Mouse (Mus musculus): Measurements from ENCODE around the gene Mtus2. TPM values are rescaled to one million over a fixed set of nuclear protein-coding genes. Genes with fewer than 3 reads are reported as not detected.

Mtus2 gene
- polyA plus RNA-seq, 1 experiment from 2014 or later: 53.9 TPM

GRCm38 (mm10) chr5:148015383-148015782, 58.3 kb downstream of the Mtus2 start:
- Histone ChIP-seq H3K27ac (ENCODE audit: low read depth, low read length) (no peak overlapping the region), H3K4me2 (ENCODE audit: low read depth, low read length) (no peak overlapping the region)

GRCm38 (mm10) chr5:148017371-148017770, 60.3 kb downstream of the Mtus2 start:
- WGBS: 56% methylated on average over 11 of the region's 11 CpGs
- no peak overlapping the region for H3K4me3 ChIP-seq (ENCODE audit: low read depth, low read length)
- H3K36me3 ChIP-seq (ENCODE audit: control insufficient read depth, insufficient read depth, low read length): no peaks in the 10 kb centered on the region
- H3K27me3 ChIP-seq (ENCODE audit: control insufficient read depth, insufficient read depth, low read length): no peaks in the 10 kb centered on the region
- no peaks in the 10 kb centered on the region for H3K9me3 ChIP-seq (ENCODE audit: control insufficient read depth, low read length)
- H3K27ac ChIP-seq (ENCODE audit: low read depth, low read length): no peak overlapping the region
- ATAC-seq (ENCODE audit: low read depth): no peak
- no peaks in the 10 kb centered on the region for H3K4me1 ChIP-seq (ENCODE audit: control insufficient read depth, insufficient read depth, low read length)
- H3K9ac ChIP-seq (replicated peaks; ENCODE audit: low read depth, low read length): no peak overlapping the region
- H3K4me2 ChIP-seq (ENCODE audit: low read depth, low read length): no peak overlapping the region

More at GRCm38 (mm10) chr5:148015383-148015782, 58.3 kb downstream of the Mtus2 start:
- Histone ChIP-seq H3K36me3 (ENCODE audit: control insufficient read depth, insufficient read depth, low read length) (no peaks in the 10 kb centered on the region), H3K4me1 (ENCODE audit: control insufficient read depth, insufficient read depth, low read length) (no peaks in the 10 kb centered on the region), H3K9me3 (ENCODE audit: control insufficient read depth, low read length) (no peaks in the 10 kb centered on the region), H3K27me3 (ENCODE audit: control insufficient read depth, insufficient read depth, low read length) (no peaks in the 10 kb centered on the region), H3K4me3 (ENCODE audit: low read depth, low read length) (no peak overlapping the region), H3K9ac (replicated peaks; ENCODE audit: low read depth, low read length) (no peak overlapping the region)
- 81% methylated on average over 8 of the region's 8 CpGs for WGBS
- ATAC-seq (ENCODE audit: low read depth): no peak

GRCm38 (mm10) chr5:148022784-148023183, 65.7 kb downstream of the Mtus2 start:
- 50% methylated on average over 4 of the region's 4 CpGs for WGBS
- H3K9ac ChIP-seq (replicated peaks; ENCODE audit: low read depth, low read length): no peak overlapping the region
- H3K36me3 ChIP-seq (ENCODE audit: control insufficient read depth, insufficient read depth, low read length): no peaks in the 10 kb centered on the region
- no peaks in the 10 kb centered on the region for H3K4me1 ChIP-seq (ENCODE audit: control insufficient read depth, insufficient read depth, low read length)
- no peaks in the 10 kb centered on the region for H3K9me3 ChIP-seq (ENCODE audit: control insufficient read depth, low read length)
- H3K4me3 ChIP-seq (ENCODE audit: low read depth, low read length): no peak overlapping the region
- 0 out of 2 replicates have a peak overlapping the region, but pooled peaks have one; percentile 71 for H3K27ac ChIP-seq (ENCODE audit: low read depth, low read length)
- H3K4me2 ChIP-seq (ENCODE audit: low read depth, low read length): no peak overlapping the region
- H3K27me3 ChIP-seq (ENCODE audit: control insufficient read depth, insufficient read depth, low read length): no peaks in the 10 kb centered on the region
- ATAC-seq (ENCODE audit: low read depth): peak; percentile 32; the same call in 1 of the 2 replicates

GRCm38 (mm10) chr5:148026401-148027349, 69.6 kb downstream of the Mtus2 start:
- Histone ChIP-seq H3K27ac (ENCODE audit: low read depth, low read length) (peak overlapping the region; percentile 2; the same call in 1 of the 2 replicates), H3K4me3 (ENCODE audit: low read depth, low read length) (no peak overlapping the region), H3K4me1 (ENCODE audit: control insufficient read depth, insufficient read depth, low read length) (no peaks in the 10 kb centered on the region), H3K4me2 (ENCODE audit: low read depth, low read length) (peak overlapping the region; percentile 17; the same call in 1 of the 2 replicates), H3K9ac (replicated peaks; ENCODE audit: low read depth, low read length) (no peak overlapping the region), H3K9me3 (ENCODE audit: control insufficient read depth, low read length) (no peaks in the 10 kb centered on the region), H3K27me3 (ENCODE audit: control insufficient read depth, insufficient read depth, low read length) (no peaks in the 10 kb centered on the region), H3K36me3 (ENCODE audit: control insufficient read depth, insufficient read depth, low read length) (no peaks in the 10 kb centered on the region)
- peak; percentile 73 for ATAC-seq (ENCODE audit: low read depth)
- 25% methylated on average over 26 of the region's 26 CpGs for WGBS

- Histone ChIP-seq H3K4me3 (ENCODE audit: low read depth, low read length) (no peak overlapping the region), H3K4me2 (ENCODE audit: low read depth, low read length) (no peak overlapping the region), H3K4me1 (ENCODE audit: control insufficient read depth, insufficient read depth, low read length) (no peaks in the 10 kb centered on the region), H3K9ac (replicated peaks; ENCODE audit: low read depth, low read length) (no peak overlapping the region), H3K27me3 (ENCODE audit: control insufficient read depth, insufficient read depth, low read length) (no peaks in the 10 kb centered on the region), H3K9me3 (ENCODE audit: control insufficient read depth, low read length) (no peaks in the 10 kb centered on the region), H3K27ac (ENCODE audit: low read depth, low read length) (no peak overlapping the region), H3K36me3 (ENCODE audit: control insufficient read depth, insufficient read depth, low read length) (no peaks in the 10 kb centered on the region)
- ATAC-seq (ENCODE audit: low read depth): no peak
- 49% methylated on average over 13 of the region's 13 CpGs for WGBS
Measured at GRCm38 (mm10) chr5:148027985-148028384, 70.9 kb downstream of the Mtus2 start.

- WGBS: 92% methylated on average over 7 of the region's 7 CpGs
- Histone ChIP-seq H3K4me1 (ENCODE audit: control insufficient read depth, insufficient read depth, low read length) (no peaks in the 10 kb centered on the region), H3K4me2 (ENCODE audit: low read depth, low read length) (no peak overlapping the region), H3K27me3 (ENCODE audit: control insufficient read depth, insufficient read depth, low read length) (no peaks in the 10 kb centered on the region), H3K4me3 (ENCODE audit: low read depth, low read length) (no peak overlapping the region), H3K9me3 (ENCODE audit: control insufficient read depth, low read length) (no peaks in the 10 kb centered on the region), H3K27ac (ENCODE audit: low read depth, low read length) (no peak overlapping the region), H3K36me3 (ENCODE audit: control insufficient read depth, insufficient read depth, low read length) (no peaks in the 10 kb centered on the region), H3K9ac (replicated peaks; ENCODE audit: low read depth, low read length) (no peak overlapping the region)
- no peak for ATAC-seq (ENCODE audit: low read depth)
Measured at GRCm38 (mm10) chr5:148041661-148042060, 84.5 kb downstream of the Mtus2 start.

- H3K9me3 ChIP-seq (ENCODE audit: control insufficient read depth, low read length): no peaks in the 10 kb centered on the region
- no peaks in the 10 kb centered on the region for H3K36me3 ChIP-seq (ENCODE audit: control insufficient read depth, insufficient read depth, low read length)
- no peak overlapping the region for H3K4me3 ChIP-seq (ENCODE audit: low read depth, low read length)
- no peak for ATAC-seq (ENCODE audit: low read depth)
- no peak overlapping the region for H3K9ac ChIP-seq (replicated peaks; ENCODE audit: low read depth, low read length)
- H3K27ac ChIP-seq (ENCODE audit: low read depth, low read length): no peak overlapping the region
- 84% methylated on average over 11 of the region's 11 CpGs for WGBS
- no peaks in the 10 kb centered on the region for H3K4me1 ChIP-seq (ENCODE audit: control insufficient read depth, insufficient read depth, low read length)
- H3K27me3 ChIP-seq (ENCODE audit: control insufficient read depth, insufficient read depth, low read length): no peaks in the 10 kb centered on the region
- no peak overlapping the region for H3K4me2 ChIP-seq (ENCODE audit: low read depth, low read length)
Measured at GRCm38 (mm10) chr5:148048200-148048599, 91.1 kb downstream of the Mtus2 start.

GRCm38 (mm10) chr5:148049304-148049703, 92.2 kb downstream of the Mtus2 start:
- no peak for ATAC-seq (ENCODE audit: low read depth)

GRCm38 (mm10) chr5:148052846-148053608, 95.9 kb downstream of the Mtus2 start:
- ATAC-seq (ENCODE audit: low read depth): no peak
- H3K4me3 ChIP-seq (ENCODE audit: low read depth, low read length): no peak overlapping the region
- H3K27ac ChIP-seq (ENCODE audit: low read depth, low read length): no peak overlapping the region
- H3K9me3 ChIP-seq (ENCODE audit: control insufficient read depth, low read length): no peaks in the 10 kb centered on the region
- no peak overlapping the region for H3K4me2 ChIP-seq (ENCODE audit: low read depth, low read length)
- H3K9ac ChIP-seq (replicated peaks; ENCODE audit: low read depth, low read length): no peak overlapping the region
- 71% methylated on average over 13 of the region's 13 CpGs for WGBS
- no peaks in the 10 kb centered on the region for H3K27me3 ChIP-seq (ENCODE audit: control insufficient read depth, insufficient read depth, low read length)
- H3K4me1 ChIP-seq (ENCODE audit: control insufficient read depth, insufficient read depth, low read length): no peaks in the 10 kb centered on the region
- H3K36me3 ChIP-seq (ENCODE audit: control insufficient read depth, insufficient read depth, low read length): no peaks in the 10 kb centered on the region

More at GRCm38 (mm10) chr5:148049304-148049703, 92.2 kb downstream of the Mtus2 start:
- no peak overlapping the region for H3K9ac ChIP-seq (replicated peaks; ENCODE audit: low read depth, low read length)
- no peaks in the 10 kb centered on the region for H3K36me3 ChIP-seq (ENCODE audit: control insufficient read depth, insufficient read depth, low read length)
- no peaks in the 10 kb centered on the region for H3K9me3 ChIP-seq (ENCODE audit: control insufficient read depth, low read length)
- WGBS: 97% methylated on average over 2 of the region's 2 CpGs
- H3K27me3 ChIP-seq (ENCODE audit: control insufficient read depth, insufficient read depth, low read length): no peaks in the 10 kb centered on the region
- no peak overlapping the region for H3K4me2 ChIP-seq (ENCODE audit: low read depth, low read length)
- no peak overlapping the region for H3K27ac ChIP-seq (ENCODE audit: low read depth, low read length)
- H3K4me3 ChIP-seq (ENCODE audit: low read depth, low read length): no peak overlapping the region
- H3K4me1 ChIP-seq (ENCODE audit: control insufficient read depth, insufficient read depth, low read length): no peaks in the 10 kb centered on the region

Measured in neural tube, embryonic 14.5 days (tissue).